Mouse (Mus musculus) embryonic facial prominence, embryonic 10.5 days (tissue): ENCODE results near the gene U2af1. TPM values are rescaled to one million over a fixed set of nuclear protein-coding genes. Genes with fewer than 3 reads are reported as not detected.

Source experiments
- DNase-seq: peaks from one replicate; pipeline ENCODE4 v3.0.0-alpha.2; 2017; ENCODE audit warnings: low spot score
- H3K27ac ChIP-seq: fragments of 300-500 bp; sonication (generic); replicated peaks from 2 replicates; pipeline ENCODE4 v1.5.1; 2016; ENCODE audit warnings: mild to moderate bottlenecking
- H3K27me3 ChIP-seq: fragments of 300-500 bp; sonication (generic); replicated peaks from 2 replicates; pipeline ENCODE4 v1.6.1; 2016; ENCODE audit warnings: low read depth, mild to moderate bottlenecking; ENCODE audit not compliant: poor library complexity, severe bottlenecking
- H3K36me3 ChIP-seq: fragments of 300-500 bp; sonication (generic); replicated peaks from 2 replicates; pipeline ENCODE4 v1.6.1; 2016; ENCODE audit warnings: mild to moderate bottlenecking, moderate library complexity
- H3K4me1 ChIP-seq: fragments of 300-500 bp; sonication (generic); 2 replicates; pipeline ENCODE4 v1.6.1; 2016
- H3K4me3 ChIP-seq: fragments of 300-500 bp; sonication (generic); 2 replicates; pipeline ENCODE4 v1.5.1; 2016; ENCODE audit warnings: mild to moderate bottlenecking, moderate library complexity
- H3K9me3 ChIP-seq: fragments of 300-500 bp; sonication (generic); 2 replicates; pipeline ENCODE4 v1.6.1; 2016; ENCODE audit warnings: mild to moderate bottlenecking
- WGBS: fragments of 180-500 bp; shearing (Covaris S2); methylation state at CpG from one replicate; pipeline ENCODE4 v1.1.7; 2016; 5-methylcytosine and 5-hydroxymethylcytosine counted together
- polyA plus RNA-seq: library from polyadenylated mRNA; unstranded; fragments of >200 nt; fragmentation: Nextera tagmentation; extraction: Ambion mirVana; gene quantifications from 2 replicates; pipeline ENCODE4 v1.2.1, GENCODE M21; 2016

The U2af1 gene
- polyA plus RNA-seq, 1 experiment from 2014 or later = 498 TPM

GRCm38 (mm10) chr17:31685514-31686224 is 27.0 kb upstream of the U2af1 start:
- Histone ChIP-seq H3K27me3 (peaks cover 19% of the 10 kb centered on the region; the same call in 1 of the 2 replicates), H3K4me1 (peaks cover 20% of the 10 kb centered on the region), H3K36me3 (no peaks in the 10 kb centered on the region), H3K27ac (peak overlapping the region; percentile 82), H3K9me3 (no peaks in the 10 kb centered on the region), H3K4me3 (peak overlapping the region; percentile 32; the same call in 1 of the 2 replicates)
- DNase-seq = peak; percentile 86
- 16% methylated on average over 17 of the region's 17 CpGs for WGBS

DNA sequence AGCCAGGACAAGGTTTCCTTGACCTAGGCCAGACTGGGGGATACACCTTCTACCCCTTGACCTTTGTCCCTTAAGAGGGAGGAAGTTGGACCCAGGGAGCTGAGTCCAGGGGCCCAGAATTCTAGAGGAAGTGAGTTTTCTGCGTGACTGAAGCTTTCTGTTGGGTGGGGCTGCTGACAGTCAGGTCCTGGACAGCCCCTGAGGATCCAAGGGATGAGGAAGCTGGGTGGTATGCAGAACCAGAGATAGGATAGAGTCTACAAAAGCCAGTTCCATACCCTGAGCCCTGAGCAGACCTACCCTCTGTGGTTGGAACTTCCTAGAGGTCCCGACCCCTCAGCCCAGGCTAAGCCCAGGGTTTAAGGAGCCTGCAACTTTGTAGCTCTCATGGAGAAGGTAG is 21.8 kb upstream of the U2af1 start:
- no peak for DNase-seq
- Histone ChIP-seq H3K27ac (no peak overlapping the region), H3K4me3 (no peak overlapping the region), H3K36me3 (no peaks in the 10 kb centered on the region), H3K4me1 (peaks cover 9% of the 10 kb centered on the region), H3K27me3 (peaks cover 26% of the 10 kb centered on the region; the same call in 1 of the 2 replicates), H3K9me3 (no peaks in the 10 kb centered on the region)
- 70% methylated on average over 2 of the region's 2 CpGs for WGBS

- H3K27ac ChIP-seq = no peak within 1 kb of the TSS
- WGBS = 75% methylated on average over 8 of the region's 8 CpGs
- no peaks in the 10 kb centered on the region for H3K9me3 ChIP-seq
- H3K27me3 ChIP-seq = 0 out of 2 replicates have a peak, but pooled peaks cover 12% of the 10 kb centered on the region
- H3K4me3 ChIP-seq = no peak within 1 kb of the TSS
- no peaks in the 10 kb centered on the region for H3K36me3 ChIP-seq
- DNase-seq = no peak
- no peaks in the 10 kb centered on the region for H3K4me1 ChIP-seq
Observed at GRCm38 (mm10) chr17:31677507-31677906, 18.8 kb upstream of the U2af1 start, which contains the start of gene Cryaa. Cryaa (plus strand) TSS chr17:31677807.

DNA sequence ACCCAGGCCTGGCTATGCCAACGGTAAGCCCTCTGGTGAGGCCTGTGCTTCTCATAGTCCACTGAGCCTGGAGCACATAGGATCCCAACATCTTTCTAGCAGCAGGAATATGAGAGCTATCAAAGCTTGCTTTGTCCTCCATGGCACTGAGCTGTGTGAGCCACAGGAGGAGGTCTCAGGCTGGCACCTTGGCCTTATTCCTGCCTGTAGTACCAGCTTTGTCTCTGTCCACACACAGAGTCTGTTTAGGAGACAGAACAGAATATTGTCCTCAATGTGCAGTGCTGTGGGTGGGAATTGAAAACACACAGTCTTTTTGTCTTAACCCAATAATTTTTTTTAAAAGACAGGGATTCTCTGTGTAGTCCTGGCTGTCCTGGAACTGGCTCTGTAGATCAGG is 15.7 kb upstream of the U2af1 start:
- no peaks in the 10 kb centered on the region for H3K9me3 ChIP-seq
- DNase-seq = no peak
- H3K36me3 ChIP-seq = no peaks in the 10 kb centered on the region
- 84% methylated on average over 1 of the region's 1 CpGs for WGBS
- H3K4me1 ChIP-seq = peaks cover 17% of the 10 kb centered on the region
- H3K4me3 ChIP-seq = no peak overlapping the region
- no peak overlapping the region for H3K27ac ChIP-seq
- 0 out of 2 replicates have a peak, but pooled peaks cover 7% of the 10 kb centered on the region for H3K27me3 ChIP-seq

DNA sequence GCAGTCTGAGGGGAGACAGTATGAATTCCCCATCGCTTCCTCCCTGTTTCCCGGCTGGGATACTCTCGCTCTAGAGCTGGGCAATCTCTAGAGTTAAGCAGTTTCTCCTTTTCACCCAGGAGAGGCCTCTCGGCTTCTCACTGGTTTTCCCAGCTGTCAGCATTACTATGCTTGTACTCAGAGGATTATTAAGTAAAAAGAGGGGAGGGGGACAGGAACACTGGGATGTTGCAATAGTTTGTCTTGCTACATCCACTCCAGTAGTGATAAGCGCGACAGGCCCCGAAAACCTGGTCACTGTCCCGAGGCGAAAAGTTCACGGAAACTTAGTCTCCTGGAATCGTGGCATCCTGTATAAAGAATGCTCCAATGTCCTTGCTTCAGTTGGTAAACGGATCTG is 13.6 kb upstream of the U2af1 start:
- H3K27me3 ChIP-seq = no peaks in the 10 kb centered on the region
- H3K4me3 ChIP-seq = no peak overlapping the region
- no peak for DNase-seq
- peaks cover 17% of the 10 kb centered on the region for H3K4me1 ChIP-seq
- H3K36me3 ChIP-seq = no peaks in the 10 kb centered on the region
- no peaks in the 10 kb centered on the region for H3K9me3 ChIP-seq
- WGBS = 86% methylated on average over 12 of the region's 12 CpGs
- 0 out of 2 replicates have a peak overlapping the region, but pooled peaks have one; percentile 24 for H3K27ac ChIP-seq

DNA sequence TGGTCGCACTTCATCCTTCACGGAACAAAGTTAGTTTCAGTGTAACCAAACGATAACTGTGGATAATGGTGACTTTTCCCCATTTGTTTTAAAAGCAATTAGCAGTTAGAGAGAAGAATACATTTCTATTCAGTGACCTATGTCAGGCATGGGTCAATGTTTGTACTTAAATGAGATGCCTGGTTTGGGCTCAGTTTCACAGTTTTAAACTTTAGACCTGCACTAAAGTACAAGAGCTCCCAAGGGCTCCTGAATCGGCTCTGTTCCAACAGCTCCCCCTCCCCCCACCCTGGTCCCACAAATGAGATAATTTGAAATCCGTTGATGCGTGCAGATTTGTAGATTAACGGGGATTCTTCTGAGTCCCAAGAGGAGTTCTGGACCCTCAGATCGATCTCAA is 13.0 kb upstream of the U2af1 start:
- no peak overlapping the region for H3K27ac ChIP-seq

GRCm38 (mm10) chr17:31670163-31670562 is 11.5 kb upstream of the U2af1 start:
- H3K36me3 ChIP-seq = no peaks in the 10 kb centered on the region
- no peak overlapping the region for H3K4me3 ChIP-seq
- 7% methylated on average over 11 of the region's 11 CpGs for WGBS
- peak; percentile 61 for DNase-seq
- H3K9me3 ChIP-seq = no peaks in the 10 kb centered on the region
- peak overlapping the region; percentile 31 for H3K27ac ChIP-seq
- H3K27me3 ChIP-seq = no peaks in the 10 kb centered on the region
- H3K4me1 ChIP-seq = peaks cover 17% of the 10 kb centered on the region

More for the DNA sequence above, 13.0 kb upstream of the U2af1 start:
- Histone ChIP-seq H3K9me3 (no peaks in the 10 kb centered on the region), H3K36me3 (no peaks in the 10 kb centered on the region), H3K4me1 (peaks cover 17% of the 10 kb centered on the region), H3K27me3 (no peaks in the 10 kb centered on the region), H3K4me3 (no peak overlapping the region)
- 69% methylated on average over 8 of the region's 8 CpGs for WGBS
- no peak for DNase-seq

GRCm38 (mm10) chr17:31668306-31668705 is 9.6 kb upstream of the U2af1 start:
- Histone ChIP-seq H3K36me3 (no peaks in the 10 kb centered on the region), H3K9me3 (no peaks in the 10 kb centered on the region), H3K4me1 (peaks cover 17% of the 10 kb centered on the region), H3K27me3 (no peaks in the 10 kb centered on the region), H3K4me3 (no peak overlapping the region), H3K27ac (no peak overlapping the region)
- DNase-seq = no peak
- WGBS = 82% methylated on average over 9 of the region's 9 CpGs

DNA sequence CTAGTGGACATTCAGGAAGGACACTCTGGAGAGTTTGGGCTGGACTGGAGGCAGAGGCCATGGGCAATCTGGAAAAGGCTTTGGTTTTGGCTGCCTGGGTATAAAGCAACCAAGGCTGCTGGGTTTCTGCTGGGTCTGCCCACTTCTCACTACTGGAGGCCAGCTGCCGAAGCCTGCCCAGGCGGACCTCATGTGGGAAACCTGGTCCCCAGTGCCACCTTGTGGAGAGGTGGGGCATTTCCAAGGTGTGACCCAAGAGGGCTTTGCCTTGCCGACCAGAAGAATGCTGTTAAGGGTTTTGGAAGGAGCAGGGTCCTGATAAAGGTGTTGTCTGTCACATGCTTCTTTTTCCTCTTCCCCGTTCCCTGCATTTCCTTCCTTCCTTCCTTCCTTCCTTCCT is 6.1 kb upstream of the U2af1 start:
- peak; percentile 86 for DNase-seq
- Histone ChIP-seq H3K4me1 (peaks cover under 1% of the 10 kb centered on the region), H3K4me3 (no peak overlapping the region), H3K27ac (no peak overlapping the region), H3K27me3 (no peaks in the 10 kb centered on the region), H3K9me3 (no peaks in the 10 kb centered on the region), H3K36me3 (no peaks in the 10 kb centered on the region)
- WGBS = 11% methylated on average over 4 of the region's 4 CpGs

DNA sequence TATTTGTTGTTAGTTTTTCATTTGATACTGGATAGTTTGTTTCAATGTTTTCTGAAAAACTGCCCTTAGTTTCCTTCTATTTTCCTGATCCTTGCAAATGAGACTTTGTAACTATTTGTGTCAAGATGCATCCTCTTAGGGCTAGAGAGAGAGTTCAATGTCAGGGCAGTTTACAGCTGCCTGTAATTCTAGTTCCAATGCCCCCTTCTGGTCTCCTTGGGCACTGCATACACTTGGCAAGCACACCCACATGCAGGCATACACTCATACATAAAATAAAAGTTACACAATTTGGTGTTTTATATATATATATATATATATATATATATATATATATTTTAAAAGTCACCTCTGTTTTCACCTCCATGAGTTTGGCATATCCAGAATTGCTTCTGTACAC is 4.2 kb upstream of the U2af1 start:
- DNase-seq = no peak
- no peak overlapping the region for H3K27ac ChIP-seq
- H3K4me1 ChIP-seq = peaks cover 9% of the 10 kb centered on the region
- no peaks in the 10 kb centered on the region for H3K36me3 ChIP-seq
- H3K4me3 ChIP-seq = no peak overlapping the region
- no peaks in the 10 kb centered on the region for H3K9me3 ChIP-seq
- no peaks in the 10 kb centered on the region for H3K27me3 ChIP-seq

- WGBS = 81% methylated on average over 8 of the region's 8 CpGs
- H3K4me3 ChIP-seq = no peak overlapping the region
- peaks cover 17% of the 10 kb centered on the region for H3K36me3 ChIP-seq
- H3K4me1 ChIP-seq = peaks cover 18% of the 10 kb centered on the region
- H3K9me3 ChIP-seq = no peaks in the 10 kb centered on the region
- DNase-seq = no peak
- H3K27ac ChIP-seq = no peak overlapping the region
- H3K27me3 ChIP-seq = no peaks in the 10 kb centered on the region
Observed at GRCm38 (mm10) chr17:31660661-31661250, 2.1 kb upstream of the U2af1 start.

- Histone ChIP-seq H3K4me3 (peak overlapping the region; percentile 93), H3K9me3 (no peaks in the 10 kb centered on the region), H3K27me3 (no peaks in the 10 kb centered on the region), H3K36me3 (peaks cover 44% of the 10 kb centered on the region), H3K27ac (peak overlapping the region; percentile 98), H3K4me1 (peaks cover 21% of the 10 kb centered on the region)
- WGBS = under 1% methylated on average over 27 of the region's 27 CpGs
- DNase-seq = no peak
Observed at GRCm38 (mm10) chr17:31658136-31658467, 590 bp downstream of the U2af1 start.
